Mouse (Mus musculus) ES-E14 (cell line): ENCODE data around the gene Atg5.

Source experiments
- HCFC1 ChIP-seq: IDR thresholded peaks from 2 replicates; pipeline ENCODE4 v1.6.1; 2012; ENCODE audit warnings: low read length, inconsistent platforms, borderline replicate concordance; ENCODE audit not compliant: insufficient read depth
- MAFK ChIP-seq: IDR thresholded peaks from 2 replicates; pipeline ENCODE4 v1.6.1; 2014; ENCODE audit warnings: mild to moderate bottlenecking, low read depth, low read length, inconsistent platforms; ENCODE audit not compliant: insufficient read depth

DNA sequence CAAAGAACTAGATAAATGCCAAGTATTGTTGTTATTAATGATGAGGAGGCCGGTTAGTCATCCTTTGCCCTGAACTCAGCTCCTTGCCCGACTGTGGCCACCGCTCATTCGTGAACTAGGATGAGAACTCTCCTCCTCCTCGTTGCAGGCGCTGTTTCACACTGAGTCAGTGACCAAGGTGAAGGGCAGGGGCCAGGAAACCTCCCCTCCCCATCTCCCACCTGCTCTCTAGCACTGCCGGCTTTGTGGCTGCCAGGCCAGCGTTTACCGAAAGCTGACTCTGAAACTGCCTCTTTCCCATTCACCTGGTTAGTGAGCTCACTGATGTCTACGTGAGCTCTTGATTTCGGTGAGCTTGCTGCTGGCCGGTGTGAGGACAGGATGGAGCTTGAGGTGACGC lies 132.4 kb downstream of the Atg5 start:
- no peak for TF ChIP-seq HCFC1
- TF ChIP-seq MAFK, result no peak
